Mouse (Mus musculus) kidney, embryonic 15.5 days (tissue): Measurements from ENCODE around the gene Blvrb. TPM values are rescaled to one million over a fixed set of nuclear protein-coding genes. Genes with fewer than 3 reads are reported as not detected.

Source experiments
- ATAC-seq: fragments of 200-750 bp; cut with Nextera tagmentation; replicated peaks from 2 replicates; pipeline ENCODE4 v1.8.0; 2017; ENCODE audit warnings: moderate TSS enrichment; ENCODE audit not compliant: low FRiP score
- H3K27ac ChIP-seq: fragments of 300-500 bp; sonication (generic); 2 replicates; pipeline ENCODE4 v1.5.1; 2015; ENCODE audit warnings: mild to moderate bottlenecking, inconsistent platforms
- H3K27me3 ChIP-seq: fragments of 300-500 bp; sonication (generic); 2 replicates; pipeline ENCODE4 v1.6.1; 2015; ENCODE audit warnings: inconsistent platforms
- H3K36me3 ChIP-seq: fragments of 300-500 bp; sonication (generic); 2 replicates; pipeline ENCODE4 v1.6.1; 2015; ENCODE audit warnings: inconsistent platforms
- H3K4me1 ChIP-seq: fragments of 300-500 bp; sonication (generic); 2 replicates; pipeline ENCODE4 v1.6.1; 2015; ENCODE audit warnings: inconsistent platforms
- H3K4me2 ChIP-seq: fragments of 300-500 bp; sonication (generic); 2 replicates; pipeline ENCODE4 v1.6.1; 2015; ENCODE audit warnings: moderate library complexity, mild to moderate bottlenecking, inconsistent platforms
- H3K4me3 ChIP-seq: fragments of 300-500 bp; sonication (generic); replicated peaks from 2 replicates; pipeline ENCODE4 v1.5.1; 2015; ENCODE audit warnings: mild to moderate bottlenecking, inconsistent platforms
- H3K9ac ChIP-seq: fragments of 300-500 bp; sonication (generic); 2 replicates; pipeline ENCODE4 v1.6.1; 2015; ENCODE audit warnings: mild to moderate bottlenecking, inconsistent platforms
- H3K9me3 ChIP-seq: fragments of 300-500 bp; sonication (generic); replicated peaks from 2 replicates; pipeline ENCODE4 v1.6.1; 2016; ENCODE audit warnings: inconsistent platforms
- WGBS: fragments of 180-500 bp; shearing (Covaris S2); methylation state at CpG from one replicate; pipeline ENCODE4 v1.1.7; 2015; ENCODE audit warnings: mixed read lengths; 5-methylcytosine and 5-hydroxymethylcytosine counted together
- polyA plus RNA-seq: library from polyadenylated mRNA; unstranded; fragments of >200 nt; fragmentation: Nextera tagmentation; extraction: Ambion mirVana; gene quantifications from 2 replicates; pipeline ENCODE4 v1.2.1, GENCODE M21; 2015

The Blvrb gene
- polyA plus RNA-seq, 1 experiment from 2014 or later, result 57.4 TPM

GRCm38 (mm10) chr7:27452206-27452770 lies 4.5 kb downstream of the Blvrb start:
- Histone ChIP-seq H3K36me3 (no peaks in the 10 kb centered on the region), H3K4me3 (no peak overlapping the region), H3K9me3 (no peaks in the 10 kb centered on the region), H3K4me1 (peaks cover 8% of the 10 kb centered on the region), H3K27me3 (no peaks in the 10 kb centered on the region), H3K4me2 (no peak overlapping the region), H3K27ac (no peak overlapping the region), H3K9ac (no peak overlapping the region)
- no peak for ATAC-seq
- WGBS, result 58% methylated on average over 13 of the region's 13 CpGs

- no peak overlapping the region for H3K9ac ChIP-seq
- ATAC-seq, result no peak
- 66% methylated on average over 10 of the region's 10 CpGs for WGBS
- no peak overlapping the region for H3K4me2 ChIP-seq
- no peaks in the 10 kb centered on the region; the same call in 1 of the 2 replicates for H3K4me1 ChIP-seq
- H3K36me3 ChIP-seq, result no peaks in the 10 kb centered on the region
- H3K4me3 ChIP-seq, result no peak overlapping the region
- no peaks in the 10 kb centered on the region for H3K27me3 ChIP-seq
- H3K9me3 ChIP-seq, result no peaks in the 10 kb centered on the region
- no peak overlapping the region for H3K27ac ChIP-seq
Measured at GRCm38 (mm10) chr7:27454461-27455121, 6.8 kb downstream of the Blvrb start.

GRCm38 (mm10) chr7:27455273-27455672 lies 7.5 kb downstream of the Blvrb start:
- no peak for ATAC-seq
- H3K9ac ChIP-seq, result no peak overlapping the region
- 96% methylated on average over 3 of the region's 3 CpGs for WGBS
- no peak overlapping the region for H3K27ac ChIP-seq
- H3K36me3 ChIP-seq, result no peaks in the 10 kb centered on the region
- H3K9me3 ChIP-seq, result no peaks in the 10 kb centered on the region
- H3K4me2 ChIP-seq, result no peak overlapping the region
- no peak overlapping the region for H3K4me3 ChIP-seq
- H3K4me1 ChIP-seq, result no peaks in the 10 kb centered on the region; the same call in 1 of the 2 replicates
- no peaks in the 10 kb centered on the region for H3K27me3 ChIP-seq

GRCm38 (mm10) chr7:27458614-27459013 lies 10.8 kb downstream of the Blvrb start:
- WGBS, result 92% methylated on average over 4 of the region's 4 CpGs
- H3K4me2 ChIP-seq, result no peak overlapping the region
- ATAC-seq, result no peak

GRCm38 (mm10) chr7:27459640-27460039 lies 11.9 kb downstream of the Blvrb start:
- Histone ChIP-seq H3K27ac (no peak overlapping the region), H3K4me2 (no peak overlapping the region), H3K9ac (no peak overlapping the region), H3K4me3 (no peak overlapping the region), H3K4me1 (no peaks in the 10 kb centered on the region), H3K27me3 (no peaks in the 10 kb centered on the region), H3K9me3 (no peaks in the 10 kb centered on the region), H3K36me3 (no peaks in the 10 kb centered on the region)
- 94% methylated on average over 5 of the region's 5 CpGs for WGBS
- no peak for ATAC-seq

More at GRCm38 (mm10) chr7:27458614-27459013, 10.8 kb downstream of the Blvrb start:
- Histone ChIP-seq H3K4me1 (no peaks in the 10 kb centered on the region), H3K9me3 (no peaks in the 10 kb centered on the region), H3K27ac (no peak overlapping the region), H3K36me3 (no peaks in the 10 kb centered on the region), H3K9ac (no peak overlapping the region), H3K27me3 (no peaks in the 10 kb centered on the region), H3K4me3 (no peak overlapping the region)

- H3K27me3 ChIP-seq, result no peaks in the 10 kb centered on the region
- no peaks in the 10 kb centered on the region for H3K36me3 ChIP-seq
- no peaks in the 10 kb centered on the region for H3K4me1 ChIP-seq
- no peak for ATAC-seq
- H3K4me2 ChIP-seq, result no peak overlapping the region
- H3K9ac ChIP-seq, result no peak overlapping the region
- no peak overlapping the region for H3K4me3 ChIP-seq
- 76% methylated on average over 6 of the region's 6 CpGs for WGBS
- no peak overlapping the region for H3K27ac ChIP-seq
- H3K9me3 ChIP-seq, result no peaks in the 10 kb centered on the region
Measured at GRCm38 (mm10) chr7:27460477-27460876, 12.7 kb downstream of the Blvrb start.

- peak; percentile 53 for ATAC-seq
- Histone ChIP-seq H3K4me2 (no peak overlapping the region), H3K27me3 (no peaks in the 10 kb centered on the region), H3K4me1 (peaks cover 11% of the 10 kb centered on the region), H3K9me3 (no peaks in the 10 kb centered on the region), H3K9ac (no peak overlapping the region), H3K4me3 (no peak overlapping the region), H3K27ac (peak overlapping the region; percentile 45; the same call in 1 of the 2 replicates), H3K36me3 (no peaks in the 10 kb centered on the region)
- WGBS, result 10% methylated on average over 4 of the region's 4 CpGs
Measured at GRCm38 (mm10) chr7:27467648-27468047, 19.9 kb downstream of the Blvrb start.

GRCm38 (mm10) chr7:27471390-27472120 lies 23.8 kb downstream of the Blvrb start:
- ATAC-seq, result no peak

GRCm38 (mm10) chr7:27472596-27472995 lies 24.8 kb downstream of the Blvrb start:
- H3K27ac ChIP-seq, result peak overlapping the region; percentile 97
- 0 out of 2 replicates have a peak overlapping the region, but pooled peaks have one; percentile 29 for H3K9ac ChIP-seq
- WGBS, result 45% methylated on average over 7 of the region's 7 CpGs
- ATAC-seq, result no peak
- peak overlapping the region; percentile 70 for H3K4me3 ChIP-seq
- no peaks in the 10 kb centered on the region for H3K9me3 ChIP-seq
- peaks cover 25% of the 10 kb centered on the region for H3K4me1 ChIP-seq
- H3K36me3 ChIP-seq, result peaks cover 19% of the 10 kb centered on the region
- H3K4me2 ChIP-seq, result peak overlapping the region; percentile 76
- H3K27me3 ChIP-seq, result no peaks in the 10 kb centered on the region

More at GRCm38 (mm10) chr7:27471390-27472120, 23.8 kb downstream of the Blvrb start:
- WGBS, result 89% methylated on average over 11 of the region's 11 CpGs
- no peak overlapping the region for H3K4me3 ChIP-seq
- H3K27ac ChIP-seq, result no peak overlapping the region
- no peak overlapping the region for H3K4me2 ChIP-seq
- no peaks in the 10 kb centered on the region for H3K9me3 ChIP-seq
- H3K36me3 ChIP-seq, result peaks cover 9% of the 10 kb centered on the region
- H3K4me1 ChIP-seq, result peaks cover 24% of the 10 kb centered on the region
- H3K9ac ChIP-seq, result no peak overlapping the region
- no peaks in the 10 kb centered on the region for H3K27me3 ChIP-seq

- ATAC-seq, result peak; percentile 93
- WGBS, result under 1% methylated on average over 36 of the region's 36 CpGs
- no peaks in the 10 kb centered on the region for H3K9me3 ChIP-seq
- H3K9ac ChIP-seq, result peak within 1 kb of the TSS; percentile 75
- H3K4me1 ChIP-seq, result peaks cover 29% of the 10 kb centered on the region
- peak within 1 kb of the TSS; percentile 76 for H3K4me2 ChIP-seq
- peak within 1 kb of the TSS; percentile 97 for H3K27ac ChIP-seq
- H3K36me3 ChIP-seq, result peaks cover 26% of the 10 kb centered on the region
- peak within 1 kb of the TSS; percentile 70 for H3K4me3 ChIP-seq
- H3K27me3 ChIP-seq, result no peaks in the 10 kb centered on the region
Measured at GRCm38 (mm10) chr7:27473156-27473834, 25.5 kb downstream of the Blvrb start, which contains the start of gene Sertad3. Gene Sertad3 (plus strand): TSS chr7:27473768.

- no peak for ATAC-seq
- peak overlapping the region; percentile 70 for H3K4me3 ChIP-seq
- peak overlapping the region; percentile 75 for H3K9ac ChIP-seq
- no peaks in the 10 kb centered on the region for H3K9me3 ChIP-seq
- H3K4me2 ChIP-seq, result peak overlapping the region; percentile 76
- peak overlapping the region; percentile 97 for H3K27ac ChIP-seq
- H3K4me1 ChIP-seq, result peaks cover 33% of the 10 kb centered on the region
- no peaks in the 10 kb centered on the region for H3K27me3 ChIP-seq
- H3K36me3 ChIP-seq, result peaks cover 28% of the 10 kb centered on the region
- under 1% methylated on average over 34 of the region's 34 CpGs for WGBS
Measured at GRCm38 (mm10) chr7:27473835-27474489, 26.2 kb downstream of the Blvrb start.
